Mouse (Mus musculus) ES-Bruce4 (cell line): ENCODE results near the gene Rwdd4a.

Experiments used
- CTCF ChIP-seq: IDR thresholded peaks from one replicate; pipeline ENCODE4 v1.8.1; 2011; ENCODE audit warnings: low read depth, low read length
- EP300 ChIP-seq: IDR thresholded peaks from 2 replicates; pipeline ENCODE4 v1.6.1; 2011; ENCODE audit warnings: low read depth, low read length; ENCODE audit not compliant: insufficient read depth

GRCm38 (mm10) chr8:47505431-47505830 lies 28.0 kb upstream of the Rwdd4a start:
- TF ChIP-seq CTCF = no peak
- no peak for TF ChIP-seq EP300
